Mouse (Mus musculus): ENCODE data around the gene Arid1b. TPM values are rescaled to one million over a fixed set of nuclear protein-coding genes. Genes with fewer than 3 reads are reported as not detected.

Gene Arid1b
- total RNA-seq, 2 experiments from 2014 or later, result 77.5 to 90.0 TPM

- intact Hi-C loops (cut with DNase I), result no loop called here
- no peak for DNase-seq (ENCODE audit: low spot score in 2 of 2)
Measured at GRCm38 (mm10) chr17:5045613-5046012, 51.5 kb downstream of the Arid1b start.

- intact Hi-C loops (cut with DNase I), result no loop called here
- DNase-seq (ENCODE audit: low spot score in 2 of 2), result no peak
Measured at GRCm38 (mm10) chr17:5047373-5047772, 53.2 kb downstream of the Arid1b start.

DNA sequence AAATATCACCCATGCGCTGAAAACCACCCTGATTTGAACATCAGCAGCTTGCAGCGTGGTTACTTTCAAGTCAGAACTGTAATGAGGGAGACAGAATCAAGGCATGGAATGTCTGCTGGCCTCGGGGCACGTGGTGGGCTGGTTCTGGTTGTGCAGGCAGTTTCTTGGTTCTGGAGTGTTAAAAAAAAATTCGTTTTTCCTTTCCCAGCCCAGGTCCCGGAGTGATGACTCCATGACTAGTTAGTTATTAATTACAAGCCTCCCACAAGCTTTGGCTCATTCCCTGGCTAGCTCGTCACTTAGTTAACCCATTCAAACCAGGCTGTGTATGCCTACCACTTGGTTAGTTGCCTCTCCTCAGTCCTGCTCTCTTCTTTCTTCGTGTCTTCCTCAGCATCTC lies 56.1 kb downstream of the Arid1b start:
- intact Hi-C loops (cut with DNase I), result no loop called here
- no peak for DNase-seq (ENCODE audit: low spot score in 2 of 2)

GRCm38 (mm10) chr17:5050970-5051530 lies 56.9 kb downstream of the Arid1b start:
- DNase-seq (ENCODE audit: low spot score in 2 of 2), result no peak
- intact Hi-C loops (cut with DNase I), result no loop called here

- no peak for DNase-seq (ENCODE audit: low spot score in 2 of 2)
- intact Hi-C loops (cut with DNase I), result no loop called here
Measured at GRCm38 (mm10) chr17:5052091-5052799, 58.1 kb downstream of the Arid1b start.

GRCm38 (mm10) chr17:5052800-5053179 lies 58.7 kb downstream of the Arid1b start:
- no peak for DNase-seq (ENCODE audit: low spot score in 2 of 2)
- intact Hi-C loops (cut with DNase I), result no loop called here

DNA sequence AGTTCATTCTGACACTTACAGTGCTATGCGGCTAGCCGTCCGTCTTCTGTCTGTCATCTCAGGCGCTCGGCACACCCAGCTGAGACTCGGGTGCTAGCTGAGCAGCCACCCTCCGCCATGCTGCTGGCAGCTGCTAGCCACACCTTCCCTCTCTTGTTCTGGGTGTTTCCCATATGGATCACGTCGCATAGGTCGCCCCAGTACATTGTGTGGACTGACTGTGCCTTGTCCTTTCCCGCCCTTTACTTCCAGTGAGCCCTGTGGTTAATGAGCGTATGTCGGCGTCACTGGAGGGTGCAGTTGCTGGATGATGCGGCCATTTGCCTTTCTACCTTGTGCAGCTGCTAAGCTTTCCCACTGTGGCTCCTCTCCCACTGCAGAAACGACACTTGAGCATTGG lies 59.1 kb downstream of the Arid1b start:
- no peak for DNase-seq (ENCODE audit: low spot score in 2 of 2)
- intact Hi-C loops (cut with DNase I), result no loop called here

GRCm38 (mm10) chr17:5055412-5055811 lies 61.3 kb downstream of the Arid1b start:
- intact Hi-C loops (cut with DNase I), result no loop called here
- no peak for DNase-seq (ENCODE audit: low spot score in 2 of 2)

DNA sequence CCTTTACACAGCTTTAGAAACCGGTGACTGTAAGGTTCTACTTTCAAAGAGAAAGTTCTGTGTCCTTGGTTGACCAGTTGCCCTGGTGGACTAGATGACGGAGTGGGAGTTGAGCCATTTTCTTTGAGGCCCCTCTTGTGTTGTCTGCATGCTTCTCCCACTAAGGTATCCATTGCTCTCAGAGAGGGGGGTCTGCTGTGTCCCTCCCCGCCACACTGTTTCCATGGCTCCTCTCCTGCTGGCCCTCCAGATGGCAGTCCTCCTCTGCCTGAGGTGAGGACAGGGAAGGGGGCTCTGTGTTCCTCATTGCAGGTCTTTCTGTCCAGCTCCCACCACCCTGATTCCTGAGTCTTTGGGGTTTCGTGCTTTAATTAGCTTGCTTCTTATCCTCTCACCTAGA lies 62.5 kb downstream of the Arid1b start:
- intact Hi-C loops (cut with DNase I), result no loop called here

GRCm38 (mm10) chr17:5057286-5057685 lies 63.2 kb downstream of the Arid1b start:
- DNase-seq (ENCODE audit: low spot score in 2 of 2), result no peak
- intact Hi-C loops (cut with DNase I), result no loop called here

More for the DNA sequence above, 62.5 kb downstream of the Arid1b start:
- DNase-seq (ENCODE audit: low spot score in 2 of 2), result no peak

- DNase-seq (ENCODE audit: low spot score in 2 of 2), result no peak
- intact Hi-C loops (cut with DNase I), result no loop called here
Measured at GRCm38 (mm10) chr17:5057944-5058720, 64.0 kb downstream of the Arid1b start.

DNA sequence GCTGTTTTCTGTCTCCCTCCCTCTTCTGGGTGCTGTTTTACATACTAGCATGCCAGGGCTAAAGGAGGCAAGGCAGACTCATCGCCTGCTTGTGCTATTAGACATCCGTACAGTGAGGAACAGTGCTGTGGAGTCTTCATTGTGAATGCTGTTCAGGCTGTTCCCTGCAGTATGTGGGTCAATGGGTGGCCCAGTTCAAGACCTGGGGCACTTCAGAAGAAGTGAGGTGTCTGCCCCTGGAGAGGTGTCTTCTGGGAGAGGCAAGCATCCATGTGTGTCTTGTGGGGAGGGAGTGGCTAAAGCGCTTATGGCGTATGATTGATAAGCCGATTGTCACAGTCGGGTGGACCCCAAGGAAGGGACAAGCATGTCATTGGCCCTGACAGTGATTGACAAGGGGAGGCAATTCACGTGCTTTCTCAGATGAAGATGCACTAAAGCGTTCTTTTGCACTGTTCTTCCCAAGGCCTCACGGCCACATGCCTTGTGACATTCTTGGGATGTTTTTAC lies 65.0 kb downstream of the Arid1b start:
- intact Hi-C loops (cut with DNase I), result no loop called here
- DNase-seq (ENCODE audit: low spot score in 2 of 2), result no peak

DNA sequence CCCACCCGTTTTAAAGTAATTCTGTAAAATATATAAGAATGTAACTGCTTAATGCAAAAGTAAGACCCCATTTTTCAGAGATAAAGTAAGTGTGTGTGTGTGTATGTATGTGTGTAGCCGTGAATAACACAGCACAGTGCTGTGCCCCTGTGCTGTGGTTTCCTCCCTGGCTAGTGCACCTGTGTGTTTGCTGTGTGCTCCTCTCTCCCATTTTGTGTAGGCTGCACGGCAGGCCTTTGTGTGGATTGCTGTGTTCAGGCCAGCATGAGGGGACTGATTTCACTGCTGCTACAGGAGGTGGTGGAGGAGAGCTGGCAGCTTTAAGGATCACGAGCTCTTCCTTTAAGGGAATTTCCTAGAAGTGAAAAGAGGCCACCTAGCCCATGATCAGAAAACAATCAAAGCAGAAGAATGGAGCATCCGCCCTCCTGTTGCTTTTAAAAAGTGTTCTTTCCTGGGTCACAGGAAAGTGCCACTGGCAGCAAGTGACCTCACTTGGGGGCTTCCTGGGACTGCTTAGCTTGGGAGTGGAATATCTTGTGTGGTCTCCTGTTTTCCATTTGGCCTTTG lies 66.5 kb downstream of the Arid1b start:
- intact Hi-C loops (cut with DNase I), result no loop called here

GRCm38 (mm10) chr17:5061183-5061582 lies 67.1 kb downstream of the Arid1b start:
- no peak for DNase-seq (ENCODE audit: low spot score in 2 of 2)

More for the DNA sequence above, 66.5 kb downstream of the Arid1b start:
- no peak for DNase-seq (ENCODE audit: low spot score in 2 of 2)

DNA sequence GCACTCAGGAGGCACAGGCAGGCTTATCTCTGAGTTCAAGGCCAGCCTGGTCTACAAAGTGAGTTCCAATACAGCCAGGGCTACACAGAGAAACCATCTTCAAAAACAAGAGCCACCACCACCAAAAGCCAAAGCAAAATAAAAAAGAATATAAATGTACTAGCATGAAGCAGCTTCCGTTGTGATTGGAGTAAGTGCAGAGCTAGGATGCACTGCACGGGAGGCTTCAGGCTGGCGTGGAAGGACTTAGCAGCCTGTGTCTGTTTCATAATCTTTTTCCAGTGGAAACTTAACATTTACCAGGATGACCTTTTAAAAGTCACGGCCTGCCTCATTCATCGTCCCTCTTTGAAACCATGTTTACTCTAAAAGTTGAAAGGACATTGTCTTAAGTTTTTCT lies 67.5 kb downstream of the Arid1b start:
- intact Hi-C loops (cut with DNase I), result no loop called here
- no peak for DNase-seq (ENCODE audit: low spot score in 2 of 2)

More at GRCm38 (mm10) chr17:5061183-5061582, 67.1 kb downstream of the Arid1b start:
- intact Hi-C loops (cut with DNase I), result no loop called here

GRCm38 (mm10) chr17:5063471-5064176 lies 69.5 kb downstream of the Arid1b start:
- DNase-seq (ENCODE audit: low spot score in 2 of 2), result no peak
- intact Hi-C loops (cut with DNase I), result no loop called here

- no peak for DNase-seq (ENCODE audit: low spot score in 2 of 2)
- intact Hi-C loops (cut with DNase I), result no loop called here
Measured at GRCm38 (mm10) chr17:5064777-5065176, 70.6 kb downstream of the Arid1b start.

GRCm38 (mm10) chr17:5065270-5065669 lies 71.1 kb downstream of the Arid1b start:
- no peak for DNase-seq (ENCODE audit: low spot score in 2 of 2)
- intact Hi-C loops (cut with DNase I), result no loop called here

GRCm38 (mm10) chr17:5066835-5067234 lies 72.7 kb downstream of the Arid1b start:
- intact Hi-C loops (cut with DNase I), result no loop called here
- no peak for DNase-seq (ENCODE audit: low spot score in 2 of 2)

DNA sequence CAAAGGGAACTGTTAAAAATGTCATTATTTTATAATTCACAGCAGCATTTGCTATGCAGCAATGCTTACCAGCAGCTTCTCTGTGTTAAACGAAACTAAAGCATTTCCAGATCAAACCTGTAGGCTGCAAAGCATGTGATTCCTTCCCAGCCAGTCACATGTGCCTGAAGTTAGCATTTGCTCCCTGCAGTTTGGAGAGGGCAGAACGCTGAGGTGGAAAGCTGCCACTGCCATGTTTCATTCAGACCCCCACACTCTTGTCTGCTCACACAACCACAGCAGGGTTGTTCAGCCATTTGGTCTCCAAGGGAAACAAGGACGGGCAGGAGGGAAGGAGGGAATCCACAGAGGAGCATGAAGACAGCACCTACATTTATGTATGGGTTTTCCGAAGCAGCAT lies 73.1 kb downstream of the Arid1b start:
- intact Hi-C loops (cut with DNase I), result no loop called here
- no peak for DNase-seq (ENCODE audit: low spot score in 2 of 2)
